ENCODE assay signal across 11 mouse cellular contexts in the genomic region with DNA sequence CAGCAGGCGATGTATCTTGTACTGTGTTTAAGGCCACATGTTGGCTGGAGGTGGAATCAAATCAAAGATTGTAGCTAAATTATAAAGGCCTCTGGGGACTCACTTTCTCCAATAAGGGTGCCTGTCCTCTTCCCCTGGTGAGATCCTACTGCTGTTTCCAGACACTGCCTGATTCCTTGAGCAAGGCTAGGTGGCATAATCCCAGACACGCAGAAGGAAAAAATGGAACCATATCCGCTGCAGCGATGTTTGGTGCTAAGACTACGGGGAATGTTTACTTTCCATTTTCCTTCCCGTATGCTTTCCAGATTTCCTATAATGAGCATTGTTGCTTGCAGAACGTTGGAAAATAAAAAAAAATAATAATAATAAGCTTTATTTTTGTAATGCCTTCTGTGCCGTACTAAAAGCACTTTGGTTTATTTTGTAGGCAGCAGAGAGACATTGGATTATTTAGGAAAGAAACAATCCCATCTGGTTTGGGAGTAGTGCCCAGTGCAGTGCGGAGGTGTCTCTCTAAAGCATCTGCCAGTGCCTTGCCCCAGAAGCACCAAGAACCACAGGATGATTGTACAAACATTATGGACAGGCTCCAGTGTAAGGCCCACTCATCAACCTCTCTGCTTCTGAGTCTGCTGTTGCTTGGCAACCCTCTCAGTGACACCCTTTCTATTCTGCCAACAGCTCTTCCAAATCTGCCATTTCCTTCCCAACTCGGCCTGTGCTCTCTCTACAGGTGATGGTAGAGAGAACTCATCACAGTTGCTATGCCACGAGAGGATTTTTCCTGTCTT. TPM values are rescaled to one million over a fixed set of nuclear protein-coding genes. Genes with fewer than 3 reads are reported as not detected.
DNase-seq lines count a peak whose midpoint lies in the region; ATAC-seq and TF ChIP-seq lines count a peak whose summit lies in the region.
"Had no signal": no experiment of that assay in that cellular context is flagged by ENCODE, and none has a peak within 500 bp of the region (broad histone marks: within the 10 kb centered on the region; RNA-seq: fewer than 3 reads in every experiment).

No protein-coding gene starts in this region.

- no peaks in the 10 kb centered on the region for H3K9me3 ChIP-seq in intestine, postnatal 0 days (ENCODE audit: control insufficient read depth)
- H3K9me3 ChIP-seq: kidney, embryonic 15.5 days; liver, embryonic 13.5 days; neural tube, embryonic 13.5 days had no signal

- no peak overlapping the region for H3K4me2 ChIP-seq in intestine, postnatal 0 days (replicated peaks; ENCODE audit: low read depth)
- H3K4me2 ChIP-seq: kidney, embryonic 15.5 days; liver, embryonic 13.5 days; neural tube, embryonic 13.5 days had no signal

- H3K36me3 ChIP-seq in intestine, postnatal 0 days (ENCODE audit: control insufficient read depth, insufficient read depth) = no peaks in the 10 kb centered on the region
- H3K36me3 ChIP-seq: kidney, embryonic 15.5 days; liver, embryonic 13.5 days; neural tube, embryonic 13.5 days had no signal

- peak; percentile 2 to 4 for DNase-seq in cerebellum, adult 18-20 months
- DNase-seq in R1 (ENCODE audit: low read depth, low spot score) = peak; percentile 14
- peak; percentile 74 to 89 for DNase-seq in layer of hippocampus, adult 2 months (ENCODE audit: low spot score in 2 of 2)
- DNase-seq in left cerebral cortex, postnatal 36 days (ENCODE audit: low spot score in 2 of 2) = peak; percentile 69 to 71
- DNase-seq in spleen, adult 12 weeks (ENCODE audit: low spot score) = no peak
- DNase-seq: liver, embryonic 13.5 days had no signal

- peak overlapping the region; percentile 87 for H3K27ac ChIP-seq in layer of hippocampus, adult 2 months
- H3K27ac ChIP-seq in intestine, postnatal 0 days (ENCODE audit: low read depth, low read length) = no peak overlapping the region
- H3K27ac ChIP-seq: kidney, embryonic 15.5 days; liver, embryonic 13.5 days; neural tube, embryonic 13.5 days had no signal

- H3K9ac ChIP-seq in intestine, postnatal 0 days (ENCODE audit: low read depth, low read length) = no peak overlapping the region
- H3K9ac ChIP-seq: kidney, embryonic 15.5 days; liver, embryonic 13.5 days; neural tube, embryonic 13.5 days had no signal

- intact Hi-C loops in left cerebral cortex, postnatal 36 days (cut with DNase I) = no loop called here

- H3K4me3 ChIP-seq in layer of hippocampus, adult 2 months = no peak overlapping the region
- no peak overlapping the region for H3K4me3 ChIP-seq in intestine, postnatal 0 days (ENCODE audit: low read depth, low read length)
- H3K4me3 ChIP-seq: kidney, embryonic 15.5 days; liver, embryonic 13.5 days; neural tube, embryonic 13.5 days had no signal

- TF ChIP-seq CTCF in layer of hippocampus, adult 2 months (conservative IDR thresholded peaks at IDR 0.05) = no peak
- no peak for TF ChIP-seq CTCF in intestine, postnatal 0 days (IDR thresholded peaks at IDR 0.05; ENCODE audit: low read depth)

- H3K27me3 ChIP-seq in intestine, postnatal 0 days (replicated peaks; ENCODE audit: control insufficient read depth, insufficient read depth, low read length) = no peaks in the 10 kb centered on the region
- H3K27me3 ChIP-seq: kidney, embryonic 15.5 days; liver, embryonic 13.5 days; neural tube, embryonic 13.5 days had no signal

- H3K4me1 ChIP-seq in intestine, postnatal 0 days (replicated peaks; ENCODE audit: control insufficient read depth, insufficient read depth, low read length) = peaks cover 11% of the 10 kb centered on the region; the same call in 1 of the 2 replicates
- H3K4me1 ChIP-seq: kidney, embryonic 15.5 days; neural tube, embryonic 13.5 days had no signal

- ATAC-seq in cerebellum, adult (ENCODE audit: insufficient number of reproducible peaks, low FRiP score, low TSS enrichment) = no peak
- no peak for ATAC-seq in granulocyte monocyte progenitor cell, adult 5-6 weeks (replicated peaks; ENCODE audit: poor library complexity, severe bottlenecking)
- no peak for ATAC-seq in intestine, postnatal 0 days

- 80% methylated on average over 11 of the region's 11 CpGs for WGBS in intestine, postnatal 0 days

RNA-seq across cellular contexts. Expression of gene Abhd17c, which starts 23.2 kb away (rescaled TPM):
- total RNA-seq in layer of hippocampus, adult 2 months (2021) = 10 to 100 TPM; 54.1 to 57.3 TPM
- 10 to 100 TPM; 36.6 to 39.6 TPM for total RNA-seq in left cerebral cortex, postnatal 36 days (2021)
- total RNA-seq in granulocyte monocyte progenitor cell, adult 5-6 weeks (2014; fragmentation: Nextera tagmentation) = 42.3 and 51.2 TPM in 2 replicates
- total RNA-seq in granulocyte monocyte progenitor cell, adult 5-6 weeks (2017) = 14.9 and 18.6 TPM in 2 replicates
- polyA plus RNA-seq in intestine, postnatal 0 days (2015; fragmentation: Nextera tagmentation; extraction: Ambion mirVana) = 203 and 216 TPM in 2 replicates
